Mouse (Mus musculus) T-helper 2 cell (primary cell): ENCODE results near the gene Accsl.

Experiments
- in situ Hi-C: fragments of 300-600 bp; cut with MboI, MseI; formaldehyde crosslinking; loops from one replicate; pipeline ENCODE4 v1.15.1; 2025; ENCODE audit warnings: high pct_unique_total_duplicates

Gene Accsl

GRCm38 (mm10) chr2:93869107-93869600, at the start of gene Accsl:
Accsl (minus strand) TSS chr2:93869157.
- in situ Hi-C loops, result loop anchor here (25.0 kb wide), 1 partner anchor 1193 kb away; no protein-coding TSS in a partner anchor

- in situ Hi-C loops, result no loop called here
Observed at GRCm38 (mm10) chr2:93913552-93913951, 44.6 kb upstream of the Accsl start.

GRCm38 (mm10) chr2:93911942-93912341, 43.0 kb upstream of the Accsl start:
- in situ Hi-C loops, result no loop called here

GRCm38 (mm10) chr2:93909716-93910115, 40.8 kb upstream of the Accsl start:
- in situ Hi-C loops, result loop anchor here (10.0 kb wide), 1 partner anchor 835 kb away; no protein-coding TSS in a partner anchor

- in situ Hi-C loops, result loop anchor here (10.0 kb wide), 1 partner anchor 837 kb away; no protein-coding TSS in a partner anchor
Observed at GRCm38 (mm10) chr2:93907519-93908294, 38.8 kb upstream of the Accsl start.

- in situ Hi-C loops, result loop anchor here (10.0 kb wide), 1 partner anchor 838 kb away; no protein-coding TSS in a partner anchor
Observed at GRCm38 (mm10) chr2:93906316-93906715, 37.4 kb upstream of the Accsl start.

- in situ Hi-C loops, result loop anchor here (10.0 kb wide), 1 partner anchor 841 kb away; no protein-coding TSS in a partner anchor
Observed at GRCm38 (mm10) chr2:93903415-93903814, 34.5 kb upstream of the Accsl start.

- in situ Hi-C loops, result loop anchor here (10.0 kb wide), 1 partner anchor 842 kb away; no protein-coding TSS in a partner anchor
Observed at GRCm38 (mm10) chr2:93902680-93903305, 33.8 kb upstream of the Accsl start.

GRCm38 (mm10) chr2:93899397-93900380, 30.7 kb upstream of the Accsl start:
- in situ Hi-C loops, result loop anchor here (10.0 kb wide), 1 partner anchor 845 kb away; no protein-coding TSS in a partner anchor

- in situ Hi-C loops, result no loop called here
Observed at GRCm38 (mm10) chr2:93891611-93892280, 22.8 kb upstream of the Accsl start.

GRCm38 (mm10) chr2:93890143-93890542, 21.2 kb upstream of the Accsl start:
- in situ Hi-C loops, result no loop called here

GRCm38 (mm10) chr2:93889071-93889470, 20.1 kb upstream of the Accsl start:
- in situ Hi-C loops, result no loop called here

GRCm38 (mm10) chr2:93888366-93888765, 19.4 kb upstream of the Accsl start:
- in situ Hi-C loops, result no loop called here

GRCm38 (mm10) chr2:93887273-93887672, 18.3 kb upstream of the Accsl start:
- in situ Hi-C loops, result no loop called here

- in situ Hi-C loops, result no loop called here
Observed at GRCm38 (mm10) chr2:93886013-93886794, 17.2 kb upstream of the Accsl start.

GRCm38 (mm10) chr2:93883066-93883465, 14.1 kb upstream of the Accsl start:
- in situ Hi-C loops, result no loop called here

- in situ Hi-C loops, result no loop called here
Observed at GRCm38 (mm10) chr2:93881640-93882367, 12.8 kb upstream of the Accsl start.

GRCm38 (mm10) chr2:93880981-93881380, 12.0 kb upstream of the Accsl start:
- in situ Hi-C loops, result no loop called here

- in situ Hi-C loops, result no loop called here
Observed at GRCm38 (mm10) chr2:93880450-93880849, 11.5 kb upstream of the Accsl start.
